Mouse (Mus musculus) mouse embryonic stem cell (cell line): Measurements from ENCODE around the gene Tmem8.
"Not testable (repeated sequence)": the region's sequence is repeated elsewhere in the genome, so short reads cannot be mapped to it uniquely, and the experiment has no call there.

Experiments
- in situ Hi-C, 2 experiments: fragments of 300-500 bp; cut with MboI; formaldehyde crosslinking; loops; 1 replicate in 1 of 2; 3 replicates in 1 of 2; pipeline ENCODE4 v1.14.3; 2019 to 2020; ENCODE audit warnings: low sequenced_read_pairs in 2 of 2, low pct_unique_long_range_greater_than_20kb in 1 of 2, mixed read lengths in 1 of 2; ENCODE audit not compliant: unreplicated experiment in 1 of 2

Tmem8 gene

GRCm38 (mm10) chr17:26113181-26113948, at the start of gene Tmem8:
Gene Tmem8 (plus strand): TSS chr17:26113299.
- in situ Hi-C loops = no loop called here

GRCm38 (mm10) chr17:26064916-26065315, 48.2 kb upstream of the Tmem8 start:
- in situ Hi-C loops = no loop called here

- in situ Hi-C loops = no loop called here
These were observed 46.5 kb upstream of the Tmem8 start for GRCm38 (mm10) chr17:26066488-26067020.

- in situ Hi-C loops = no loop called here
These were observed 44.9 kb upstream of the Tmem8 start for GRCm38 (mm10) chr17:26068024-26068830.

GRCm38 (mm10) chr17:26068831-26069739, 44.0 kb upstream of the Tmem8 start, which contains the start of gene Rab11fip3:
Gene Rab11fip3 (minus strand): TSS chr17:26069555.
- in situ Hi-C loops = no loop called here

- in situ Hi-C loops = no loop called here
These were observed 43.0 kb upstream of the Tmem8 start for GRCm38 (mm10) chr17:26070136-26070535.

GRCm38 (mm10) chr17:26075246-26075645, 37.9 kb upstream of the Tmem8 start:
- in situ Hi-C loops = no loop called here

GRCm38 (mm10) chr17:26078851-26079250, 34.2 kb upstream of the Tmem8 start:
- in situ Hi-C loops = no loop called here

GRCm38 (mm10) chr17:26080867-26081266, 32.2 kb upstream of the Tmem8 start:
- in situ Hi-C loops = no loop called here

- in situ Hi-C loops = no loop called here
These were observed 26.0 kb upstream of the Tmem8 start for GRCm38 (mm10) chr17:26087059-26087564.

GRCm38 (mm10) chr17:26089905-26090632, 23.0 kb upstream of the Tmem8 start, which contains the start of gene Decr2:
Gene Decr2 (minus strand): TSS chr17:26090337.
- in situ Hi-C loops = no loop called here

GRCm38 (mm10) chr17:26094531-26095110, 18.5 kb upstream of the Tmem8 start:
- in situ Hi-C loops = no loop called here

GRCm38 (mm10) chr17:26095121-26095740, 17.9 kb upstream of the Tmem8 start, which contains the start of gene Nme4:
Gene Nme4 (minus strand): TSS chr17:26095602.
- in situ Hi-C loops = no loop called here

- in situ Hi-C loops = no loop called here
These were observed 14.6 kb upstream of the Tmem8 start for GRCm38 (mm10) chr17:26098461-26098860.

GRCm38 (mm10) chr17:26099316-26099715, 13.8 kb upstream of the Tmem8 start:
- in situ Hi-C loops = not testable (repeated sequence)

- in situ Hi-C loops = no loop called here
These were observed 12.9 kb upstream of the Tmem8 start for GRCm38 (mm10) chr17:26100166-26100565.

- in situ Hi-C loops = no loop called here
These were observed 11.6 kb upstream of the Tmem8 start for GRCm38 (mm10) chr17:26101478-26101877.
